Mouse (Mus musculus): ENCODE measurements around the gene Zc3h8.

DNA sequence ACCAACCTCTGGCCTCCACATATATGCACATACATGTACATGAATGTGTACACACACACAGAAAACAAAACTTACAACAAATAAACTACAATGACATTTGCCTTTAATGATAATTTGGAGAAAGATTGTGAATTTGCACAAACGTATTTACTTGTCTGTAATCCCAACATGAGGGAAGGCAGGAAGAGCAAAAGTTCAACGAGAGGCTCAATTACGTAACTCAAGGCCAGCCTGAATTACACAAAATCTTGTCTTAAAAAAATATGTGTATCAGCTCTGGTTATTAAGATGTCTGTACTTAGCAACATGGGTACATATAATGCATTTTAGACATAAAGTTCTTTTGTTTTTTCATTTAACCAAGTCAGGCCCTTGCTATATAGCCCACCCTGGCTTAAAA, 7.6 kb downstream of the Zc3h8 start:
- TF ChIP-seq CTCF (IDR thresholded peaks at IDR 0.05; ENCODE audit: extremely low read depth, insufficient read depth, low read length), result no peak
- no peak for TF ChIP-seq POLR2A (IDR thresholded peaks at IDR 0.05; ENCODE audit: extremely low read depth, insufficient read depth, low read length)

Measured in cortical plate, adult 2 months (tissue).